Mouse (Mus musculus): Measurements from ENCODE around the gene Atp6v0c.
"Not testable (repeated sequence)": the region's sequence is repeated elsewhere in the genome, so short reads cannot be mapped to it uniquely, and the experiment has no call there.

The Atp6v0c gene

DNA sequence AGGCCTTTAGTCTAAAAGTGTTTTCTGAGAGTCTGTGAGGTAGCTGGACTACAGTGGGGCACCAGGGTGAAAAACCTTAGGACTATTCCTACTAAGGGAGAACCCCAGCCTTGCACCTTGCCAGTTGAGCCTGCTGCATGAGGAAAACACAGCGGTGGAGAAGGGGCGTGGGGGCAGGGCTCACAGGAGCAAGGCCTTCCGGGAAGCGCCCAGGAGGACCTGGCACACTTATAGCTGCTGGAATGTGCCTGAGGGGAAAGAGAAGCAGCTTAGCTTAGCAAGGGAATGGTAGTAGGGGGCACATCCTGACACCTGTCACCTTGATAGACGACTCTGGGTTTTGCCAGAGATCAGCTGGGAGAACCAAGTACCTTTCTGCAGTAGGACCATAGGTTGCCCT, 8.0 kb downstream of the Atp6v0c start:
- no peak for DNase-seq (ENCODE audit: extremely low read depth, insufficient read length, low spot score)

DNA sequence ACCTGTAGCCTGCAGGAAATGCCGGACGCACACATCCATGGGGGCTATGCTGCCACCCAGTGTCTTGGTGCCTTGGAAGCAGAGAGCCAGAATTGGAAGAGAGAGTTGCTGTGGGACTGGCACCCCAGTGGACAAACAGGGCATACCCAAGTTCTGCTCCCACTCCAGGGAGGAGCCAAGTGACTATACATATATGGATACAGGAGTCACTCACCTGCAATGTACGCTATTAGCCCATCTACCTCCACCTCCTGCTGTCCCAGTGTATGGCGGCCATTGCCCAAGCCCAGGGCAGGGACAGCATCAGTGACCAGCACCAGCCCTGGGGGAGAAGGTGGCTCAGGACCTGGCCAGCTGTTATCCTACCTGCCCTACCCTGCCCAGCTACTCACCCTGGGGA, 12.0 kb downstream of the Atp6v0c start:
- no peak for DNase-seq (ENCODE audit: extremely low read depth, insufficient read length, low spot score)

GRCm38 (mm10) chr17:24157121-24157520, 12.4 kb downstream of the Atp6v0c start:
- DNase-seq (ENCODE audit: extremely low read depth, insufficient read length, low spot score) = no peak

DNA sequence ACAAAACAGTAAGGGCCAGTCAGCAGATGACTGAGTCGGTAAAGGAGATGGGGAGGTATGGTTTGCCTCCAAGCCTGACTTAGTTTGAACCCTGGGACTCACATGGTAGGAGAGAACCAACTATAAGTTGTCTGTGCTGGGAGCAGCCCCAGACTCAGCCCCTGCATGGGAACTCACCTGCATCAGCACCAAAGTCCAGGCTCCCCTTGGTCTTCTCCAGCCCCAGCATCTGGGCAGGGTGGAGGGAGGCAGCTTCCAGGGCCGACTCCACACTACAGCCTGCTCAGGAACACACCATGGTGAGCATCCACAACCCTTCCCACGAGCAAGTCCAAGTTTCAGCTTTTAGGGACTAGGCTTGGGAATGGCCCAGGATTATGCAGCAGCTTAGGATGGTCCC, 13.1 kb downstream of the Atp6v0c start:
- no peak for DNase-seq (ENCODE audit: extremely low read depth, insufficient read length, low spot score)

DNA sequence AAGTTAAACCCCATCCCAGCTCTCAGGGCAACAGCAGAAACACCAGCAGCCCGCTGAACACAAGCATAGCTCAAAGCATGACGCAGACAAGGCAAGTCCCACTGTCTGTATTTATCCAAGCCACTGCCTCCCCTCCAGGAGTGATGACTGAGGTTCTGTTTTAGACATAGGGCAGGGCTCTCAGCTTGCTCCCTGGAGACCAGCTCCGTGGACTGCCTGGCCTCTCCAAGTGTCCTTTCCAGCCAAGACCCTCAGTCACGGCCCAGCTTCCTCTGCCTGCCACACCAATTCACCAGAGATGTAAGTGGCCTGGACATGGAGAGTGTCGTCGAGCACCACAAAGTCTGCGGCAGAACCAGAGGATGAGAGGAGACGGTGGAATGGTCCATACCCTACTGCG, 13.8 kb downstream of the Atp6v0c start:
- no peak for DNase-seq (ENCODE audit: extremely low read depth, insufficient read length, low spot score)

DNA sequence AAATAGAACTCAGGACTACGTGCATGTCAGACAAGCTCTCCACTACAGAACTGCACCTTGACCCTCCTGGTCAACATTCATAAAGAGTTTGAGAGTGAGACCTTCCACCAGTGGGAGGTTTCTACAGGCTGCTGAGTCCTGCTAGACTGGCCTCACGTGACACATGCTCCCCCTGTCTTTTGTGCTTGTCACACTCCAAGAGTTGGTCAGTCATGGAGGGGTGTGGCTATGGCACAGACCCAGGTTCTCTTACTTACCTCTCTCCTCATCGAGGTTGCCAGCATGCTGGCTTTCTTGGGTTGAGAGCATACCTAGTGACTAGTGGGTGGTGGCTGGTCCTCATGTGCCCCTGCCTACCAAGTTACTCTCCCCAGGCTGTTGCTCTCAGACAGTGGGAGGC, 15.0 kb downstream of the Atp6v0c start:
- DNase-seq (ENCODE audit: extremely low read depth, insufficient read length, low spot score) = no peak

GRCm38 (mm10) chr17:24151890-24152563, 17.5 kb downstream of the Atp6v0c start:
- peak; percentile 90 for DNase-seq (ENCODE audit: extremely low read depth, insufficient read length, low spot score)

- no peak for DNase-seq (ENCODE audit: extremely low read depth, insufficient read length, low spot score)
Measured at GRCm38 (mm10) chr17:24151382-24151781, 18.1 kb downstream of the Atp6v0c start.

DNA sequence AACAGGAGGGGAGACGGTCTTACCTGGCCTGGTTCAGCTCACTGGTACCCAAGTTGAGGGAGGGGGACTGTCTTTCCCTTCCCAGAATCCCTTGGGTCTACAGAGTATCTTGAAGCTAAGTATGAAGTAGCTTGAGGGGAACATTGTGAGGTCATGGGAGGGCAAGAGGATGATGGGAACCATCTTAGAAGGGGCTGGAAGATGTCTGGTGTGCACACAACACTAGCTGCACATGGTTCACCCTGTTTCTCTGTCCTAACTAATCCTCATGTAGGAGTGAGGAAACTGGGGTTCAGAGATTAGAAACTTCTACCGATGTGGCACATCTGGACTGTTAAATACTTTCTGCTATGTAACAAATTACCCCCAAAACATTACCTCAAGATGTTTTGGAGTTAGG, 18.7 kb downstream of the Atp6v0c start, which contains the start of gene Pdpk1:
Pdpk1 (minus strand) TSS at position 101 of the 400 bp plus-strand sequence.
- no peak for DNase-seq (ENCODE audit: extremely low read depth, insufficient read length, low spot score)

- DNase-seq (ENCODE audit: extremely low read depth, insufficient read length, low spot score) = no peak
Measured at GRCm38 (mm10) chr17:24149421-24149820, 20.1 kb downstream of the Atp6v0c start.

DNA sequence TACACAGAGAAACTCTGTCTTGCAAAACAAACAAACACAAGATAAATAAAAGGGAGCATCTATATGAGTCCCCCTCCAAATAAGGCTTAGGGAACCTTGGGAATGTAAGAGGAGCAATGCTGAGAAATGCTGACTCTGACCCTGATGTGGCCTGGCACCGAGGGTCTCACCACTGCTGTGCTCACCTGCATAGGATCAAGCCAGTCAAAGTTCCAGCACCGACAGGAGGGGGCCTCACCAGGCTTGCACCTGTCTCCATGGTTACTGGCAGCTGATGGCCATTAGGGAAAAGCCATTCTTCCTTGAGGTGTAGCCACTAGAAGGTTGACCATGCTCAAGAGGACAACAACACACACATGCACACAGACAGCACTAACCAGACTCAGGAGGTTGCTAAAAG, 26.6 kb downstream of the Atp6v0c start:
- DNase-seq (ENCODE audit: extremely low read depth, insufficient read length, low spot score) = no peak

- peak; percentile 98 for DNase-seq (ENCODE audit: extremely low read depth, insufficient read length, low spot score)
Measured at GRCm38 (mm10) chr17:24141425-24141920, 28.0 kb downstream of the Atp6v0c start.

DNA sequence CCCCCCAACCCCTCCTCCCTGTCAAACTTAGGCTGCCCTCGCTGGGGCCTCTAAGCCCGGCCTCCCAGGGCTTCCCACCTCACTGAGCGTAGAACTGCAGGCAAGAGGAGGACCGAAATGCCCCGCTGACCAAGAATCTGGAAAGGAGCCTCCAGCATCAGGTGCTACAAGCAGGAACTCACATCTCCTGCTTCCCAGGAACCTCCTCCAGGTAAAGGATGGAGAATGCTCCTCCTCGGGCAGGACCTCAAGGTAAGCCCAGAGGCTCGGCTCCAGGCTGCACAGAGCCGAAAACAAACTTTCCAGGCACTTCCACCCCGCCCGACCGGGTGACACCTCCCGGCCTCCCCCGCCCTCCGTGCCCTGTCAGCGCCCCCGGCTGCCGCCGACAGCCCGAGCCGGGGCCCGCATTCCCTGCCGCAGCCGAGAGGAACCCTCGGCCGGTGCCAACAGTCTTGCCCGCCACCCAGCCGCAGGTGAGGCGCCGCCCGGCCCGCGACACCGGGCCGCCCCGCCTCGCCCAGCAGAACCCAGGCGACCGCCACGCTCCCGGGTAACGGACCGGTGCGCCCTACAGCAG, 28.6 kb downstream of the Atp6v0c start:
- DNase-seq (ENCODE audit: extremely low read depth, insufficient read length, low spot score) = no peak

DNA sequence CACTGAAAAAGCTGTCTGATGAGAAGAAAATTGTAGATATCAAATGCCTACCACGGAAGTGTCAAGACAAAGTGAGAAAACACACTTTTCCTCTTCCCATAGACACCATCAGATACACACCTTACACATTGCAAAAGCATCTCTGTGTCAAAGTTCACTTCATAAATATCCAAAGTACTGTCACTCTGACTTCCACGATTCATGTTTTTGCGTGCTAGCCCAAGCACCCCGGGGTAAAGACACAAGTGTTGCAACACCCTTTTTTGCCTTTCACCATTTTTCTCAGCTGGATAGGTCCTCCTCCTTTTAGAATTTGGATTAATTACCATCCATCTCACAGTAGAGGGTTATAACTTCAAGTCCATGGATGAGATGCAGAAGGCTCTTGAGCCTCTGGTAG, 29.5 kb downstream of the Atp6v0c start:
- DNase-seq (ENCODE audit: extremely low read depth, insufficient read length, low spot score) = no peak

DNA sequence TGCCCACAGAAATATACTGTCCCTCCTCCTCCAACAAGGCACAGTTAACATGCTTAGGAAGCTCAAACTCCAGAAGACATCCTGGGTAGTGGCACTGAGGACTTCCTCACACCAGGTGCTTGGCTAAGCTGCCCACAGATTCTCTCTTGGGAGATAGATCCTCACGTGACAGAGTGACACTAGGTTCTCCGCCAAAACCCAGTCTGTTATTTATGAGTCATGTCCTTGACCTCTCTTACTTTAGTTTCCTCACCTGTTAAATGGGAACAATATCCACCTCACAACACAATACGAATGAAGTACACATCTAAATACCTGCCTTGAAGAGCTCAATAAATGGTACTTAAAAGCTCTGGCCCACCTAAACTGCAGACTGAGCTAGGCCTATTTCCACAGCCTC, 30.2 kb downstream of the Atp6v0c start:
- no peak for DNase-seq (ENCODE audit: extremely low read depth, insufficient read length, low spot score)

DNA sequence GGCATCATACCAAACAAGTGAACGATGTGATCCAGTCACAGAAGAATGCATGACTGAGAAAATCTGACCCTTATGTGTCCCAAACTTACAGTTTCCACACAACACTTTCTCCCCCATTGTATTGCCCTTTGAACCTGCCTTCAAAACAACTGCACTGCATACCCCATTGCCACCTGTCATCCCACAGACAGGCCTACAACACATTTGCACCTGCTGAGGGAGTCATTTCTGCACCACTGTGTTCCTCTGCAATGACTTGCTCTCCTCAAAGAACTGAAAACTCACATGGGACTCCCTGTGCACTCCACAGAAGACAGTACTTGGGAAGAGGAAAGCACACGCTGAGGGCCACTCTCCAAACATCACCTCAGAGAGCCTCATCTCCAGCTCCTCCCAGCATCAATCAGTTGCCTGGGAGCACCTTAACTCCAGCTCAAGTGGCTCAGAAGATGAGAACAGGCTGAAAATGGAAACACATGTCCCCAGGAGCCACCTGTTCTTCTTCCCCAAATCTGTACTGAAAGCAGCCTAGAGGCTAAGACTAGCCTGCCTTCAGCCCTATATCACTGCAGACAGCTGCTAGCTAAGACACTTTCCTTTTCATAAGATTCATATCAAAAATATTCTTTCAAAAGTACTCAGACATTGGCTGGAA, 32.1 kb downstream of the Atp6v0c start:
- no peak for DNase-seq (ENCODE audit: extremely low read depth, insufficient read length, low spot score)

- DNase-seq (ENCODE audit: extremely low read depth, insufficient read length, low spot score) = no peak
Measured at GRCm38 (mm10) chr17:24134062-24134461, 35.4 kb downstream of the Atp6v0c start.

GRCm38 (mm10) chr17:24132919-24133318, 36.6 kb downstream of the Atp6v0c start:
- DNase-seq (ENCODE audit: extremely low read depth, insufficient read length, low spot score) = not testable (repeated sequence)

DNA sequence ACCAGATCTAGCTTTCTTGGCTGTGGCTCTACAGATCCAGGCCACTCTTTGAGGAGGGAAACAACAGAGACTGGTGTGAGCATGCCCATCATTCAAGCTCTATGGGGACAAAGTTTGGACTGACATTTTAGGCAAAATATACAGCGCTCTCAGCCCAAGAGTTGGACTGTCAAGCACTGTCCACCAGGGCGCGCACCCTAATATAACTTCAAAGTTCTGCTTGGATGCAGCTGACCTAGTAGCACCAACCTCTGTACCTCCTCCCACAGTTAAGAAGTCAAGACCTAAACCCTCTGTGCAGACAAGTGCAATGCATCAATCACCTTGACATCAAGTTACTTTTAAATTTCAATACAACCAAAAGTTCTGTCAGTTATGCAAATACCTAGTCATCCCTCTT, 37.9 kb downstream of the Atp6v0c start:
- DNase-seq (ENCODE audit: extremely low read depth, insufficient read length, low spot score) = no peak

- not testable (repeated sequence) for DNase-seq (ENCODE audit: extremely low read depth, insufficient read length, low spot score)
Measured at GRCm38 (mm10) chr17:24129246-24129645, 40.3 kb downstream of the Atp6v0c start.

DNA sequence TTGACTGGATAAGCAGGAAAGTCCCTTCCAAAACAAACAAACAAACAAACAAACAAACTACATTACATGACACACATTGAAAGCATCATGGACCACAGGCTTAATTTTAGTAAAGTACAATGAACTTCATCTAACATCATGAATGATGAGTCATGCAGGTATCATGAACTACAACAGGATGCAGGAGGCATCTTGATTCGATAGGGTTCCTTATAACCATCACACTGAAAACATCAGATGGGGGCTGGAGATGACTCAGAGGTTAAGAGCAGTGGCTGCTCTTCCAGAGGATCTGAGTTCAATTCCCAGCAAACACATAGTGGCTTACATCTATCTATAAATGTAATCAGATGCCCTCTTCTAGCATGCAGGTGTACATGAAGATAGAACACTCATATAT, 41.9 kb downstream of the Atp6v0c start:
- no peak for DNase-seq (ENCODE audit: extremely low read depth, insufficient read length, low spot score)

DNA sequence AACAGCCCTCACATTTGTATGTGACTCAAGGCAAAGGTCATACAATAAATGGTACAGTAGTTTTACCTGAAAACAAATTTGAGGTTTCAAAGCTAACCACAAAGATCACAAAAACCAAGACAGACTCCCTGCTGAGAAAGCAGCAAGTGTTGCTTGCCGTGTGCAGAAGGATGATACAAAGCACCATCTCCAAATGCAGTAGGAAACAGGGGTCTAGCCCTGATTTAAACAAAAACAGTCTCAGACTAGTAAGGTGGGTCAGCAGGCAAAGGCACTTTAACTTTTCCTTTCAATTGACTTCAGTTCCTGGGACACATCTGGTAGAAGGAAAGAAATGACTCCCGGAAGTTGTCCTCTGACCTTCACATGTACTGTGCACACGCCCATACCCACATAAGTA, 42.7 kb downstream of the Atp6v0c start:
- DNase-seq (ENCODE audit: extremely low read depth, insufficient read length, low spot score) = no peak
